Mouse (Mus musculus) frontal cortex, postnatal 25 days (tissue): Measurements from ENCODE around the gene Gm37240.
A peak's percentile ranks its signal among the peaks of the same experiment; 100 is the strongest.

Source experiments
- DNase-seq, 2 experiments: peaks; one replicate each; pipeline ENCODE4 v3.0.0; 2022; ENCODE audit warnings: low spot score in 2 of 2

Gene Gm37240

DNA sequence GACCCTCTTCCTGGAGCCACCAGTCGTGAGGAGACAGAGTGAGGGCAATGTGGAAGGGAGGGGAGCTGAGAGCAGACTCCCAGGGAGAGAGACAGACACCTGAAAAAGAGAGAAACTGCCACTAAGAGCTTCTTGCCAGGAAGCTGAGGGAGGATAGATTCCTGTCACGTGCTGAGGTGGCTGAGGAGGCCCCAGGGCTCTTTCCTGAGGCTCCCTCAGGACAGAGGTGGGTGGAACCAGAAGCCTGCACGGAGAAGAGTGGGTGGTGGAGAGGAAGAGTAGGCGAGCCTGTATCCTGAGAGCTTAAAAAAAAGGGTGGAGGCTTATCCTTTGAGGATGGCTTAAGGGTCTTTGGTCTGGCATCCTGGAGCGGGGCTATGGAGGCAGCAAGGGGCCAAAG lies 699.0 kb downstream of the Gm37240 start:
- no peak for DNase-seq

DNA sequence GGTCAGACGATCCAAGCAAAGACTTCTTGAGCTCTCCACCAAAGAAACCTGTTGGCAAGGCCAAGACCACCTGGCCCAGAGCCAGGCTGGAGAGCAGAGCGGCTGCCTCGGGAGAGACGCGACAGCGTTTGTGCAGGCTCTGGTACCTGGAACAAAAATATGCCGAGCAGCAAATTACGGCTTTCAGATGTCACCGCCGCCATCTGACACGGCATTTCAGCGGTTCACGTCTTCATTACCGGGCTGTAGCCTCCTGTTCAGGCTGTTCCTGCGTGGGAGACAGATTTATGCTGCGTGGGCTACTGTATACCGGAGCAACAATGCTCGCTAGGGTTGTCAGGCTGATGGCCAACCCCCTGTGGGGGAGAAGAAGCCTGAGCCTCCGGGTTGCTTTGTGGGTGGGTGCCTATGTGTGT lies 700.6 kb downstream of the Gm37240 start:
- DNase-seq, result peak; percentile 29 to 32

DNA sequence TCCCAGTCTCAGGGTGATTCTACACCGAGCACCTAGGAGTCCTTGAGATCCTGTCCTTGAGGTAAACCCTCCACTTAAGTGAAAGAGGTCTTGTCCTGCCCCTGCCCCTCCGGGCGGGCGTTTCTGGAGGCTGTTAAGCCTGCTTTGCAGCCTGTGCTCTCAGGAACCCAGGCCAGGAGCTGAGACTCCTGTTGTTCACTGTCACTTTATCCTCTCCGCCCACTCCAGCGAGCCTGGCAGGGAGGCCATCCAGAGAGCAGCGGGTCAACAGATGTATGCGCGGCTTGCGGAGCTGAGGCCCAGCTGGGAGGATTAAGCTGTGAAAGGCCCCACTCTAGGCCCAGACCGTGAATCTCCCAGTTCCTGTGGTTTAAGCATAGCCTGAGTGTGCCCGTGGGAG lies 701.5 kb downstream of the Gm37240 start:
- DNase-seq, result no peak

DNA sequence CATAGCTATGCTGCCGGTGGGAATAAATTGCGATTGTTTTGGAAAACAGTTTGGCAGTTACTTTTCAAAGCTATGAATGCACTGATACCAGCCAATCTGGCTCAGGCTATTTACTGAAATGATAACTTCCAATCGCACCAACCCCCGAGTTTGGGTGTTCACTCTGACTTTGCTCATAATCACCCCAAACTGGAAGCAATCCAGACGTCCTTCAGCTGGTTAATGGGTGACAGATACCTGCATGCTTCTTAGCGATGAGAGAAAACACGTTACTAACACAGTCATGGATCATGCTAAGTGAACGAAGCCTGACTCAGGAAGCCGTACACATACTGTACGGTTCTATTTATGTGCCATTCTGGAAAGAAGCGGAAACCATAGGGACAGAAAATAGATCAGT lies 702.4 kb downstream of the Gm37240 start:
- DNase-seq, result no peak

DNA sequence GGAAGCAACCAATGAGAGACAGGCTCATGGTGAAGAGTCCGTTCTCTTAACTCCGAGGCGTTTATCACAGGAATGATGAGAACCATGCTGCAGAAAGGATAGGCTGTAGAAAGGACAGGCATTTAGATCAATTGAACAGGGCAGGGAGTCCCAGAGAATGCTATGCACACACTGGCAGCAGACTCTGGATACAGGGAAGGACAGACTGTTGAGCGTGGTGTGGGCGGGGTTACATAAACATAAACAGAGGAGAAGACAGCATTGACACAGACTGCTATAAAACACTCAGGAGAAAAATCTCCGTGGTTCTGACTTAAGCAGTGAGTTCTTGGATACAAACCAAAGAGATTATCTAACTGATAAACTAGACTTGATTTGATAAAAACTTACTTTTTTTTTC lies 703.2 kb downstream of the Gm37240 start:
- DNase-seq, result no peak

DNA sequence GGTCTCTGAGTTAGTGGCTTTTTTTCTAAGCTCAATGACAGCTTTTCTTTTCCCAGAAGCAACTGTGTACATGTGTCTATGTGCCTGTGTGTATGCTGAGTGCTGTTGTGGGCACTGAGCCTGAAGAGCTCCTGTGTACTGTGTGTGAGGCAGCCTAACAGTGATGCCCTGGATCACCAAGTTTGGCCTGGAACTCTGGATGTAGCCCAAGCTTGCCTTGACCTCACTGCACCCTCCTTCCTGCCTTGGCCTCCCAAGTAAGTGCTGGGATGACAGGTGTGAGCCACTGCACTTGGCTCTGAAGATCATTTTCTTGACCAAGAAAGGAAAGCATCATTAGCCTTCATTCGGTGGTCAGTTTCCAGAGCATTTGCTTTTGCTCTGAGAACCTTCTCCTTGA lies 710.6 kb downstream of the Gm37240 start:
- no peak for DNase-seq

DNA sequence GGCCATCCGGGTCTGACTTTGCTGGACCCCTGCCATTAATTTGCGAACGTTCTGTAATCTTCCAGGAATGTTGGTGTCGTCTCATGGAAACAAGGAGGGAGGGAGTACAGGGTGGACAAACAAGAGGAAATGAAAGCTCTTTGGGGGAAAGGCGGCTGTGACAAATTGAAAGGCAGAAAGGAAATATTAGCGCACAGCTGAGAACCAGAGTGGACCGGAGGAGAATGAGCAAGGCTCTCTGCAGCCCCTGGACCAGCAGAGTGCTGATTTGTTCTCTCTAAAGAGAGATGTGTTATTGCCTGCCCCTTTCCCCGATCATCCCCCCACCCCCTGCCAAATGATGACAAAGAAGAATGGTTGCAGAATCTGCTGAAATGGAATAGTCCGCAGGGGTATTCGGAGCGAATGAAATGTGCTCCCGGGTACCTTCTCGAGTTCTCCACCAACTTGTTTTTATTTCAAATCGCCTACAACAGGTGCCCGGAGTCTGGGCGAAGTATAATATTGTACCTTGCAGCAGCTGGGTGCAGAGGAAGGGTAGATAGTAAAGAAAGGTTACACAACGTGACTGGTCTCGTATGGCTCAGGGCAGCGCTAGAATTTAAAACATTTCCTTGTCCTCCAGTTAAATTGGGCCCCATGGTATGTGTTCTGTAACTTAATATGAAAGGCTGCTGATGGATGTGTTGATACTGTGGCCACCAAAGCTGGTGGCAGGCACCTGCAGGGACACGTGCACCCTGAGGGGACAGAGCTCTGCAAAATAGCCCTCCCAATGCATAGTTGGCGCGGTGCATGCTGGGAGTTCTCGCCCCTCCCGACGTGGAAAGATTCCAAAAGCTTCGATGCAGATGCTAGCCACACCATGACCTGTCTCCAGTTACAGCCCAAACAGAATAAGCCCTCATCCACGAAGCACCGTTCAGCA lies 712.5 kb downstream of the Gm37240 start:
- no peak for DNase-seq

DNA sequence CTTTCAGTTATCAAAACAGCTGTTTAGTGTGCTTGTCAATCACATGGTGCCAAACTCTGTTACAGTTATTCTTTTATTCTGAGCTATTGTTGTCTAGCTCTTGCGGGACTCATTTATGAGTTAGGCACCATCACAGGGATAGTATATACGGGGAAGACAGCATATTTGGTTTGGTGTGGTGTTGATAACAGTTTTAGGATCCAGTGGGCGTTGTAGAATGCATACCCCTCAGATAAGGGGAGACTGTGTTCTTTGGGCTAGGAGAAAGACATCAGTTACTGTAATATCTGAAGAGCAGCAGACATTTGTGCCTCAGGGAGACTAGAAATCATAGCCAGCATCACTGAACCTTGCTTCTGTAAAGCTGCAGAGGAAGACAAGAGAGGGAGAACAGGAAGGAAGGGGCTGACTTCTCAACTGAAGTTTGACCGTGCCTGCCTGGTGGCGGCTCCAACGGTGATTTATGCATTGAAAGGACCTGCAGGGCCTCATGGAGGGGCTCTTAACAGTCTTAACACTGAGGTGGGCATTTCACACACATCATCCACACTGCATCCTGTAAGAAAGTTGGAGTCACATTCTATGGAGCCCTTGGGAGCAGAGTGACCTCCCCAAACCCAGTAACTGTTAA lies 713.8 kb downstream of the Gm37240 start:
- no peak for DNase-seq

DNA sequence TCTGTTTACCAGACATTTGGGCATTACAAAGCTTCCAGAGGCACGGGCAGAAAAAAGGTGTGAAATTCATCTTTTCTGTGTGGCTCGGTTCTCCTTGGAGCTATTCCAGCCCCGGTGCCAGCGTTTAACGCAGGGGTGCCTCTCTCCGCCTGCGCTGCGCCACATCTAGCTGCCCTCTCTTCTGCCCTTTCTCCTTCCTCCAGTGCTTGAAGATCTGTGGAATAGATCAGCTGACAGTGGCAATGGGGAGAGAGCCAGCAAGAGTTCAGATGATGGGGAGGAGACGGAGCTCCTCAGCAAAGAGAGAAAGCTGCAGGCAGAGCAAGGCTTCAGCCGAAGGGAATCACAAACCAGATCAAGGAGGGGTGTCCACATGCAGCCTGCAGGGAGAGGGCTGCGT lies 714.8 kb downstream of the Gm37240 start:
- DNase-seq, result no peak

DNA sequence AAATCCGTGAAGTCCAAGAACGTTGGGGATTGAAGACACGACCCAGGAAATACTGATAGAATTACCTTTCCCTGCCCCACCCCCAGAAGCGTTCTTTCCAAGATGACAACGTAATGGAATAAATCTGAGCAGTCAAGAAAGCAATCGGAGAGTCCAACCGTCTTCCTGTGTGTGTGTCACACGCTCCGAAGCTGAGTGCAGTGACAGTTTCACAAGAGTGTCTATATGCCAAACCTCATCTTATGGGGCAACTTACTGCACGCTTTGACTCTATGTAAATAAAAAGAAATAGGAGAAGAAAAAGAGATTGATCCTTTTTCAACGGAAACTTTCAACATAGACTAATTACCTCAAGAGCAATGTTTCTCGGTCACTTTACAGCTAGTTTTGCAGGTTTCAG lies 715.2 kb downstream of the Gm37240 start:
- DNase-seq, result no peak

DNA sequence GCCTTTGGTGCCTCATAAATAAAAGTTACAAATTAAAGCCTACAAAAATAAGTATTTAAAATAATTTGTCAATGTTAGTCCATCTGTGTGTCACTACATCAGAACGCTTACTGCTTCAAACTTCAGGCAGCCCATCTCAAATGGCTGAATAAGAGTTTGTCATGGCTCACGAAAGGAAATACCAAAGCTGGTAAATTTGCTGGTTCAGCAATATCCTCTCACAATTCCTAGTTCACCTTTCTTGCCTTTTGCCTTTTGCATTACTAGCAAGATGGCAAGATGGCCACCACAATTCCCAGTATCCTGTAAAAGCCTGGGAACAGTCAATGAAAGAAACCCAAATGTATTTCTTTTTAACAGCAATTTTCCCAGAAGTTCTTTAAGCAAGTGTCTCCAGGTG lies 718.5 kb downstream of the Gm37240 start:
- no peak for DNase-seq

DNA sequence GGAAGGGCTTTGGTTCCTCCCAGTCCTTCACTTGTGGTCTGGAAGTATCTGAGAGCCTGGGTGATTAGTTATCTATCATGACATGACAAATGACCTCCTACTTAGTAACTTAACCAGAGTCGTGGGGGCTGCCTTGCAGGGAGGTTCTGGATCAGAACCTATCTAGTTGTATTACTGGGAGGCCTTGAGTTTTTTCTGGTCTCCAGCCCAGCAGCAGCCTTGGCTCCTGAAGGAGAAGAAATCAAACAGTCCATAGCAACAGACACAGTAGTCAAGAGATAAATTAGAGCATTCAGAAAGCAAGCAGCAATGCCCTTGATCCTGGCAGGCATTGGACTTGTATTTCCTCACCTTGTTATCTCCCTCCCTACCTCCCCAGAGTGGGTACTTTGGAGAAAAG lies 722.4 kb downstream of the Gm37240 start:
- no peak for DNase-seq

DNA sequence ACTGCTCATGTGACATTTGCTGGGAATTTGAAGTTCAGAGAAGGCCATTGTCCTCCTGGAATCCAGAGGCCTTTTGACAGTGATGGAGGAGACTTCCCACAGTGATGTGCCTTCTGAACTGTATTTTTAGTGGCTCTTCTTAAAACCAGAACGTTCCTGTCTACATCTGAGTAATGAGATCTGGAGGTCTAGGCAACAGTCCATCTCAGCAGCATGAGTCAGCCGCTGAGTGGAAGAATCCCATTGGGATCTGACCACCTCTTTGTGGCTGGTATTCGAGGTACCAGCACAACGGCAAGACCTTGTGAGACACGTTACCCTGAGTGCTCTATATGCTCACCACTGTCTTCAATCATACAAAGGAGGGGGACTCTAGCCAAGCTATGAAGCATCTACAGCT lies 723.9 kb downstream of the Gm37240 start:
- DNase-seq, result no peak

DNA sequence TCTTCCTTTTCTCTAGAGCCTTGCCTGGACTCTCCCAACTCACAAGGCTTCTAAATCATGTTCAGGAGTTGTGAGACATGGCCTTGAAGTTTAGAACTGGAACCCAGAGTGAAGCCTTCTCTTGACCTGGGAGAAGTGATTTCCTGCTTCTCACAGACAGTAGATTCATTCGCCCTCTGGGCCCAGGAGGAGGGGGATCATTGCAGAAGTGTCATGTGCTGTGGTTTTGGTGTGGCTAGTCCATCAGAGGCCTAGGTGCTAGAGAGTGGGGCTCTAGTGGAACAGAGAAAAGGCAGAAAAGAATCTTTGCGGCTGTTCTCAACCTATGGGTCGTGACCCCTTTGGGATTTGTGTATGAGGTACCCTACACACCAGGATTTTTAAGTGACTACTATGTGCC lies 724.9 kb downstream of the Gm37240 start:
- DNase-seq, result no peak

DNA sequence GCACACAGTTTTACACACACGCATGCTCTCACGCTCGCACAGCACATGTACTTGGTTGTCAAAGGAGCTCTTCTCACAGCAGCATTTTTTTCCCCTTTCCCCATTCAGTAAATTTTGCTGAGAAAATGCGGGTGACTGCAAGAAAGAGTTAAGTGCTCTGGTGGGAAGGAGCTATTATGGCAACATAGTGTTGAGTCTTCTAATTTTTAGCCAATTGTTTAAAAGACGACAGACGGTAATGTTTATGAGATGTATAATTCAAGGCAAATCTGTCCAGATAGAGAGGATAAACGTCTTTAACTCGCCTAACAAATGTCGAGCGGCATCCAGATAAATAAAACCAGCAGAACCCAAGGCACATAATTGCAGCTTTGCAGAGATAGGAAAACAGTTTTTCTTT lies 726.5 kb downstream of the Gm37240 start:
- no peak for DNase-seq

DNA sequence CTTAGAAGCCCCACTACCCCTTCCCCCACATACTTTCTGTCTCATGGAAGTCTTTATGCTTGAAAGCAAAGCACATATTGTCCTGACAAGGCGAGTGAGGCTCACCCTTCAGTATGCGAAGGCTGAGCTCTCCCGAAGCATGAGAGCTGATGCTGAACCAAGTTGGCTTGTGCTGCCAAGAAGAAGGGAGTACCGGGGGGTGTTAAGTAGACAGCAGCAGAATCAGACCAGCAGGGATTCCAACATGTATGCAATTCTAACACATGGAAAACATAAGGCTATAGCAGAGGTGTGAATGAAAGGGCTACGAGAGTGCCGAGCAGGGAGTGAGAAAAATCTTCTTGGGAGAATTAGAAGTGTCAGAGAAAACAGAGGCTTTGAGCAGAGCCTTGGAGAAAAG lies 727.7 kb downstream of the Gm37240 start:
- DNase-seq, result no peak

DNA sequence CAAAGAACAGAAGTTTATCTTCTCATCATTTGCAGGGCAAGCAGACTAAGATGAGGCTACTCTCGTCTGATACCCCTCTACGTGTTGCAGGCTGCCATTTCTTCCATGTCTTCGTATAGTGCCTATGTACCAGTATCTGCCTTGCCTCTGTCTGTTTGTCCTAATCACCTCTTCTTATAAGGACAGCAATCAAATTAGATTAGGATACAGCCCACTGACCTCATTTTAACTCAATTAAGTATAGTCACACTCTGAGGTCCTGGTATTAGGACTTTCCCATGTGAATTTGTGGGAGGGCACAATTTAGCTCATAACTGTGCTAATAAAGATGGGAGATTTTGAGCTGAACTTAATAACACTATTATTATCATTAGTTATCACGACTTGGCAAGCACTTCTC lies 738.5 kb downstream of the Gm37240 start:
- no peak for DNase-seq

DNA sequence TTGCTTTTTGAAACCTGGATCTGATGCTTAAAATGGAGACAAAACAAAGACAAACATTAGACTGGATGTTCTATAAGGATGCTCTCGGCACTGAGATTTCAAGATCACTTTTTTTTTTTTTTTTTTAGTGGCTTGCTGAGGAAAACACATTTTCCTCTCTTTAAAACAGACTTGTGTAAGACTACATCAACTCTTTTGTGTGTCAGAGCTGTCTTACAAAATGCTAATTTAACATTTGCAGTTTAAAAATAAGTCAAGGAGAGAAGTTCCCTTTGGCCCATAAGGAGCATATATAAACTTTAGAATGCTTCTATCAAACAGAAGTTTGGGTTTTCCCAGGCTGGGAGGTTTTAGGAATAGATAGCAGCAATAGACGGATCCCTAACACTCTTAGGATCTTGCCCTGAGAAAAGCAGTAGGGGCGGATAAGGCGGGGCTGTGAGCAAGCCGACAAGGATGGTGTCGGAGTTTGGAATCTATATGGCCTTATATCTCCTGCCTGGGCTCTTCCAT lies 739.2 kb downstream of the Gm37240 start:
- no peak for DNase-seq

DNA sequence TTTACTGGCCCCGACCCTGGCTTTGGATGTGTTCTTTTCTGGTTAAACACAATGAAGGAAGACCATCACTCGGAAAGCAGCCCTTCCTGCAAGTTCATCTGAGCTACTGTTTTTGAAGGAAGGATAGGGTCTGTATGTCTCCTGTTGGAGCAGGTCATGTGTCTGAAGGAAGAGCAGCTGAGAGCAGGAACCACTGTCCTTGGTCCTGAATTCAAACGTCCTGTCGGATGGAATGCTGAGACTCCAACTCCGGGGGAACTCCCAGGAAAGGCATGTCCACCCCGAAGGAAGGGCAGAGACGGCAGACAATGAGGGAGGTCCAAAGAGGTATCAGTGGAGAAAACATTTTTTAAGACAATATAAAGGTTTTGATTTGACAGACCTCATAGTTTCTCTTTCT lies 741.8 kb downstream of the Gm37240 start:
- no peak for DNase-seq

DNA sequence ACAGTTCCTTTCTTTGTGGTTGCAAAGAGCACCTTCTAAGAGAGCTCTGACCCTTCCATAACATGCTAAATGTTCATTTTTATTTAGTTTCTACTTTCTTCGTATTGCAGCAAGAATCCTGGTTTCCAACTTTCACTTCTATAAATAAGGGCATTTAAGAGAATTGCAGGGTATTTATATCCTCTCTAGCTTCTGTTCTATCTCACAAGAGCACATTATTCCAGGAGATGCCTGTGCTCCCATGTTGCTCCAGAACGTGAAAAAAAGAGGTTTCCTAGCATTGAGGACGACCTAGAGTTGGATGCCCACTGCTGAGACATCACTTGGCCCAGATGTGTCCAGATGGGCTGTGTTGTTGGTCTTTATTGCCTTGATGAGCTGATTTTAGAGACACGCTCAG lies 742.2 kb downstream of the Gm37240 start:
- no peak for DNase-seq

DNA sequence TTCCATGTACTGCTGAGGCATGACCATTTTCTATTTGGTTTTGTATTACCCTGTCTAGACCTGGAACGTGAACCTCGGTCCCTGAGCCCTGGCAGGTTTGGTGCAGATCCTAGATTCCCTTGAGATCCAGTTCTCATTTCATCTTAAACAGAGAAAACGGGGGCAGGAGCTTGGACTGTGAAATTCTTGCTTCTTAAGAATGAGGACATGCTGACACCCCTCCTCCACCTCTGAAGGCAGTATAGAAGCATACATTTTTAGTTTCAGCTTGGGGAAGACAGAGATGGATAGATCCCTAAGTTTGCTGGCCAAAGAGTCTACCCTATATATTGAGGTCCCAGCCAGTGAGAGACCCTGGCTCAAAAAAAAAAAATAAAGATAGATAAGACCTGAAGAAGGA lies 742.9 kb downstream of the Gm37240 start:
- no peak for DNase-seq

DNA sequence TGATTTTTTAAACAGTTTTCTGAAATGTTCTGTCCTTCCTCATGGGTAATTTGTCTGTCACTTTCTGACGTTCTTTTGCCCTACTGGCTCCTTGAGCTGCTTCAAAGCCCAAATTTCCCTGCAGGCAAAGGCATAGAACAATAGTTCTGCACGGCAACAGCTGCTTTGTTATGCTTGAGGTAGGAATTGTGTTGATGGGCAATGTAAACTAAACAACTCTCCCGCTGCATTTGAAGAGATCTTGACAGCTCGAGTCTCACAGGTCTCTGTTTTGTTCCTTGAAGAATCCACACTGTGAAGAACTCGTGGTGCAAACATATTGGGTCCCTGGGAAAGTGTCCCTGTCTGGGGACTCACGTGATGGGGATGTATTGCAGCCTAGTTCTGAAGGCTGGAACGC lies 746.8 kb downstream of the Gm37240 start:
- no peak for DNase-seq

DNA sequence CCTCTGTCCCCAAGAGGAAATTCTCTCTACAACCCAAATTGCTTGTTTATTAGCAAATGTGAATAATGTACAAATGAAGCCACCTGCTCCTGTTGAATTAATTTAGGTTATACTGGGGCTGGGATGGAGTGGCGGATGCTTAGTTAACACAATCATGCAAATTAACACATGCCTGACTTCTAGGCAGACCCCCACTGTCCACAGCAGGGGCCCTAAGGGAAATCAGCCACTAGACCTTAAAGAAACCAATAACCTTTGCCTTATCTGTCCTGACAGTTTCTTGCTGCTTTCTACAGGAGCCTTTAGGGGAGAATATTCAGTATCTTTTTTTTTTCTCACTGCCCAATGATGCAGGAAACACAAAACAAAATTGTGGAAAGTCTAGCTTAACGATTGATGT lies 748.9 kb downstream of the Gm37240 start:
- DNase-seq, result no peak
